Mouse (Mus musculus) lung, postnatal 36 days (tissue): Measurements from ENCODE around the gene Gm9887.

Source experiments
- DNase-seq: peaks from one replicate; pipeline ENCODE4 v3.0.0; 2022; ENCODE audit warnings: mixed read lengths

Gene Gm9887

DNA sequence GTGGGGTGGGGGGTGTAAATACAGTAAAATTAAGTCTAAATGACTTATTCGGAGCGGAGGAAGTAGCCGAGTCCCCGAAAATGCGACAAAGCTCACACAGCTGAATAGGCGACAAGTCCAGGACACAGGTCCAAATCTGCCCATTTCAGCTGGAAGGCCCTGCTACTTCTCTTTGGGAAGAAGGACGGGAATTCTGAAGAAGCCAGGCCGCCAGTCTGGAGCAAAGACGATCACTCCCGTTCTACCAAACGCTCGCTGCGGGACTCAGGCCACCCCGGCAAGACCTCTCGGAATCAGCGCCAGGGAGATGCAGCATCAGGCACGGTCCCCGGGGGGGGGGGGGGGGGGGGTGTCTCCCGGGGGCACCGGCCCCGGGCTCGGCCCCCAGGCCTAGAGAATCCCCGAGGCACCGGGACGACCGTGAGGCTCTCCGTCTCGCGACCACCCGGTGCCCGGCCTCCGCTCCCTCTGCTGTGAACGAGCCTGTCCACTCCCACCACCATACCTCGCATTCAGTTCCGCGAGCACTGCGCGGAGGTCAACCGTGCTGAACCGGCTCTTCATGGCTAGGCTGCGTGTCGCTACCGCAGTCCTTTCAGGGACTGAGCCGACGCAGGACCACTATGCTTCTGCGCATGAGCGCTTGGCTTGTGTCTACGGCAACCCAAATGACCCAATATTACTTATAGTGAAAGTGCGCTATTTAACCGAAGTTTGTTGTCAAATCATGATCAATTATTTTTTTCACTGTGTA is 15.5 kb downstream of the Gm9887 start, which contains the start of gene Nemf:
TSS of gene Nemf (minus strand) at position 620 of the 754 bp plus-strand sequence.
- DNase-seq = peak; percentile 93

DNA sequence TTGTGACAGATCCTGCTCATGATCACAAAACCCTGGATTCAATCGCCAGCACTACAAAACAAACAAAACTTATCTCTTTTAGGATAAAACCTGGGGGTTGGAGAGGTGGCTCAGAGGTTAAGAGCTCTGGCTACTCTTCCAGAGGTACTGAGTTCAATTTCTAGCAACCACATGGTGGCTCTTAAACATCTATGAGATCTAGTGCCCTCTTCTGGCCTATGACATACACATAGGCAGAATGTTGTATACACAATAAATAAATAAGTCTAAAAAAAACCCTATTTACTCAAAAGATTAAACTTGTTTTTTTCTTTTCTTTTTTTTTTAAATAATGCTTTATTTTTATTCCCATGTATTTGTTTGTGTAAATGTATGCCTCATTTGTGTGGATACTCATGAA is 20.6 kb downstream of the Gm9887 start:
- no peak for DNase-seq

DNA sequence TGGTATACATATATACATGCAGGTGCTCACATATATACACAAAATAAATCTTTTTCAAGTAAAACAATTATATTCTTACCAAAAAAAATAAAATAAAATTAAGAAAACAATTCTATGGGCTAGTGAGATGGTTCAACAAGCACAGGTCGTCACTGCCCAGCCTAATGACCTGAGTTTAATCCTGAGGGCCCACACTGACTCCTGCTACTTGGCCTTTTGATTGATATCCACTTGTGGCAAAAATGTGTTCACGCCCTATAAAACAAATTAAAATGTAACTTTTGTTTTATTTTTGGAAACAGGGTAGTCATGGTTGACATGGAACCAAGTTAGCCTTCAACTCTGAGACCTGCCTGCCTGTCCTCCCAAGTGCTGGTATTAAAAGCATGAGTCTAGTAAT is 22.3 kb downstream of the Gm9887 start:
- DNase-seq = no peak

DNA sequence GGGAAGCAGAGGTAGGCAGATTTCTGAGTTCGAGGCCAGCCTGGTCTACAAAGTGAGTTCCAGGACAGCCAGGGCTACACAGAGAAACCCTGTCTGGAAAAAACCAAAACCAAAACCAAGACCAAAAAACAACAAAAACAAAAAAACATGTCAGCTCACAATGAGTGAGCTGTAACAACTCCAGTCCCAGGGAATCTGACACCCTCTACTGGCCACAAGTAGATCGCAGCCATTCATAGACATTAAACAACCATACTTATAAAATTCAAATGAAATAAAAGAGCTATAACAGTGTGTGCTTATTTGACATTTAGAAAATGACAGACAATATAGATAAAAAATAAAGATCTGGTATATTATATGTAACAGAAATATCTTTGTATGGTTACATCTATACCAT is 38.7 kb downstream of the Gm9887 start:
- DNase-seq = peak; percentile 73

DNA sequence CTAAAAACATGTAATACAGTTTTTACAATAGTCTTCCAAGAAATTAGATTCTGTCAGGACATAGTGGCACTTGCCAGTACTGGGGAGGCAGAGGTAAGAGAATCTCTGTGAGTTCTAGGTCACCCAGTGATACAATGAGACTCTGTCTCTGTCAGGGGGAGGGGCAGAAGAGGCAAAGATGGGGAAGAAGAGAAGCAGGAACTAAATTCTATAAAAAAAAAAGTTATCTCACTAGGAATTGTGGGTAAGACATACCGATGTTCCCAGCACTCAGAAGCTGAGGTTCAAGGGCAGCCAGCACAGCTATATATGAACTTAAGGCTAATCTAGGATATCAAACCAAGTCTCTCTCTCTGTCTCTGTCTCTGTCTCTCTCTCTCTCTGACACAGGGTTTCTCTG is 40.1 kb downstream of the Gm9887 start:
- peak; percentile 13 for DNase-seq

DNA sequence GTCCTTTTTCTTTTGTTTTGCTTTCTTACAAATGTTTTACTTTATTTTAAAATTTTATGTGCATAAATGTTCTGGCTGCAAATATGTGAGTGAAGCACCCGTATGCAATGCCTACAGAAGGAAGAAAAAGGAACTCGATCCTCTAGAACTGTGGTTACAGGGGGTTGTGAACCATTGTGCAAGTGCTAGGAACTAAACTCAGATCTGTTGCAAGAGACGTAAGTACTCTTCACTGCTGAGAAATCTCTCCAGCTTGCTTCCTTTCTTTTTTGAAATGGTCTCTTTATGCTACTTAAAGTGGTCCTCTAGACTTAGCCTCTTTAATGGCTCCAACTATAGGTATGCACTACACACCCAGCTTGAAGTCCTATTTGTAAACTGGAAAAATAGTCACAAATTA is 41.1 kb downstream of the Gm9887 start:
- DNase-seq = peak; percentile 60
